Mouse (Mus musculus): ENCODE data around the gene Gigyf1. TPM values are rescaled to one million over a fixed set of nuclear protein-coding genes. Genes with fewer than 3 reads are reported as not detected.
A peak's percentile ranks its signal among the peaks of the same experiment; 100 is the strongest.

The Gigyf1 gene
- total RNA-seq, 1 experiment from 2014 or later = 30.5 TPM

- DNase-seq = peak; percentile 47
Measured at GRCm38 (mm10) chr5:137513951-137514721, 4.2 kb upstream of the Gigyf1 start.

GRCm38 (mm10) chr5:137514811-137515210, 3.5 kb upstream of the Gigyf1 start:
- no peak for DNase-seq

- DNase-seq = no peak
Measured at GRCm38 (mm10) chr5:137519691-137520550, 1.6 kb downstream of the Gigyf1 start.

- no peak for DNase-seq
Measured at GRCm38 (mm10) chr5:137521861-137522260, 3.5 kb downstream of the Gigyf1 start.

- no peak for DNase-seq
Measured at GRCm38 (mm10) chr5:137522711-137523110, 4.4 kb downstream of the Gigyf1 start.

- no peak for DNase-seq
Measured at GRCm38 (mm10) chr5:137523396-137524250, 5.3 kb downstream of the Gigyf1 start.

GRCm38 (mm10) chr5:137524251-137524515, 5.8 kb downstream of the Gigyf1 start:
- no peak for DNase-seq

GRCm38 (mm10) chr5:137524671-137525070, 6.3 kb downstream of the Gigyf1 start:
- no peak for DNase-seq

- DNase-seq = no peak
Measured at GRCm38 (mm10) chr5:137525511-137525910, 7.2 kb downstream of the Gigyf1 start.

- peak; percentile 79 for DNase-seq
Measured at GRCm38 (mm10) chr5:137526192-137526936, 8.0 kb downstream of the Gigyf1 start.

GRCm38 (mm10) chr5:137527413-137527812, 9.1 kb downstream of the Gigyf1 start:
- DNase-seq = no peak

- DNase-seq = no peak
Measured at GRCm38 (mm10) chr5:137528247-137528968, 10.1 kb downstream of the Gigyf1 start.

GRCm38 (mm10) chr5:137529221-137529995, 11.1 kb downstream of the Gigyf1 start:
- DNase-seq = no peak

GRCm38 (mm10) chr5:137530075-137530474, 11.7 kb downstream of the Gigyf1 start:
- no peak for DNase-seq

- DNase-seq = peak; percentile 82
Measured at GRCm38 (mm10) chr5:137530588-137531413, 12.5 kb downstream of the Gigyf1 start.

- DNase-seq = peak; percentile 82
Measured at GRCm38 (mm10) chr5:137531414-137532130, 13.2 kb downstream of the Gigyf1 start.

GRCm38 (mm10) chr5:137532131-137532807, 13.9 kb downstream of the Gigyf1 start:
- peak; percentile 51 for DNase-seq

- no peak for DNase-seq
Measured at GRCm38 (mm10) chr5:137532808-137533116, 14.4 kb downstream of the Gigyf1 start.

Measured in adrenal gland, postnatal 14 days (tissue).